Mouse (Mus musculus) kidney, adult 2 months (tissue): ENCODE measurements at regions not wholly inside any gene's neighbourhood (a gene's known extent, or its start where the extent isn't known, plus 50 kb on each side); places are given as distances from the start of the nearest gene placed in this dataset.

Source experiments
- CTCF ChIP-seq: fragments of 200-500 bp; conservative IDR thresholded peaks from 2 replicates; pipeline ENCODE4 v1.5.1; 2011; ENCODE audit warnings: low read depth, mild to moderate bottlenecking, control low read depth, low read length, moderate library complexity, mixed read lengths; ENCODE audit not compliant: insufficient read depth, insufficient read length
- POLR2A ChIP-seq: fragments of 200-500 bp; IDR thresholded peaks from one replicate; pipeline ENCODE4 v1.6.1; 2011; ENCODE audit warnings: low read depth, low read length, control low read depth

DNA sequence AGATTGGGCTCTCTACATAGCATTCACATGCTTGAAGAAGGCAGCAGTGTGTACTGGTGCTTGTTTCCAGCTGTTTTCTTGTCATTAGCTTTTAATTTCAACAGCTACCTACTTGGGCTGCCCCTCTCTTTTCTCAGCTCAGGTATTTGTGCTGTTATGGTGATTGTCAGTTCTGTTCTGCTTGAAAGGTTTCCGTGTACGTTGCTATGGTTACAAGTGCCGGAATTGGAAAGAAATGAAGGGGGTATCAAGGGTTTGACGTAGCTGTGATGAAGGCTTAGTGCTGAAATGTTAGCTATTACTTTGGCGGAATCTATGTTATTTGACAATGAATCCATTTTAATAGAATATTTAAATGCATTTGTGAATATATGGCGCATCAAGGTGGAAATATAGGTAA is 439.5 kb upstream of the 4930550L24Rik start:
- TF ChIP-seq CTCF, result no peak
- TF ChIP-seq POLR2A, result no peak
